Comparison of ENCODE assay signal across 8 mouse cellular contexts in genomic region chr5:112324637-112325545, GRCm38 (mm10). TPM values are rescaled to one million over a fixed set of nuclear protein-coding genes. Genes with fewer than 3 reads are reported as not detected.
DNase-seq lines count a peak whose midpoint lies in the region; ATAC-seq and TF ChIP-seq lines count a peak whose summit lies in the region.

No protein-coding gene starts in this region.

- peaks cover 52% of the 10 kb centered on the region for H3K4me1 ChIP-seq in G1E (ENCODE audit: insufficient read depth, low read depth, low read length)
- H3K4me1 ChIP-seq in kidney, adult 2 months (ENCODE audit: control insufficient read depth, insufficient read depth, low read length): peaks cover 3% of the 10 kb centered on the region; the same call in 1 of the 2 replicates
- H3K4me1 ChIP-seq in lung, postnatal 0 days (ENCODE audit: insufficient read depth, low read depth, low read length): peaks cover 9% of the 10 kb centered on the region

- no peak for TF ChIP-seq CTCF in G1E (IDR thresholded peaks at IDR 0.05; ENCODE audit: low read depth, low read length)
- no peak for TF ChIP-seq CTCF in kidney, adult 2 months (conservative IDR thresholded peaks at IDR 0.05; ENCODE audit: insufficient read depth, insufficient read length, low read depth, low read length)
- no peak for TF ChIP-seq CTCF in lung, postnatal 0 days (IDR thresholded peaks at IDR 0.05)

- H3K36me3 ChIP-seq in G1E (replicated peaks): peaks cover 26% of the 10 kb centered on the region
- no peaks in the 10 kb centered on the region for H3K36me3 ChIP-seq in kidney, adult 2 months (ENCODE audit: control insufficient read depth, insufficient read depth, low read length)
- peaks cover 7% of the 10 kb centered on the region; the same call in 1 of the 2 replicates for H3K36me3 ChIP-seq in lung, postnatal 0 days (ENCODE audit: insufficient read depth, low read length)

- no peak overlapping the region for H3K27ac ChIP-seq in kidney, adult 2 months (ENCODE audit: insufficient read depth, low read depth, low read length)
- peak overlapping the region; percentile 82 for H3K27ac ChIP-seq in lung, postnatal 0 days (ENCODE audit: low read length)

- H3K27me3 ChIP-seq in G1E (ENCODE audit: insufficient read depth, low read length): no peaks in the 10 kb centered on the region
- no peaks in the 10 kb centered on the region for H3K27me3 ChIP-seq in kidney, adult 2 months (replicated peaks; ENCODE audit: control insufficient read depth, insufficient read depth, low read length)
- no peaks in the 10 kb centered on the region for H3K27me3 ChIP-seq in lung, postnatal 0 days (replicated peaks; ENCODE audit: insufficient read depth, low read length)

- H3K9me3 ChIP-seq in G1E (replicated peaks): no peaks in the 10 kb centered on the region; the same call in 1 of the 2 replicates
- no peaks in the 10 kb centered on the region for H3K9me3 ChIP-seq in lung, postnatal 0 days (ENCODE audit: low read length)

- peak overlapping the region; percentile 100; the same call in 1 of the 2 replicates for H3K4me3 ChIP-seq in G1E (ENCODE audit: low read depth, low read length)
- peak overlapping the region; percentile 3; the same call in 1 of the 2 replicates for H3K4me3 ChIP-seq in kidney, adult 2 months (ENCODE audit: insufficient read depth, low read depth, low read length)
- peak overlapping the region; percentile 23 for H3K4me3 ChIP-seq in lung, postnatal 0 days (ENCODE audit: low read depth, low read length)

- DNase-seq in G1E (ENCODE audit: low spot score): peak; percentile 77
- peak; percentile 41 for DNase-seq in brain, adult 2 months (ENCODE audit: low read depth, low spot score)
- DNase-seq in kidney, adult 2 months: peak; percentile 52
- DNase-seq in lung, postnatal 0 days (ENCODE audit: low spot score): peak; percentile 88
- peak; percentile 21 for DNase-seq in retina, embryonic 14.5 days (ENCODE audit: low spot score)
- no peak for DNase-seq in frontal cortex, adult 2 months (ENCODE audit: extremely low spot score in 1 of 2, low spot score in 1 of 2)
- DNase-seq in layer of hippocampus, adult 9-10 months (ENCODE audit: low spot score): no peak

- TF ChIP-seq EP300 in lung, postnatal 0 days (IDR thresholded peaks at IDR 0.05): peak; percentile 48

- ATAC-seq in G1E (ENCODE audit: extremely low read depth, insufficient number of reproducible peaks, low FRiP score, poor library complexity, severe bottlenecking): peak; percentile 86
- peak; percentile 75 for ATAC-seq in granulocyte monocyte progenitor cell, adult 5-6 weeks (replicated peaks; ENCODE audit: poor library complexity, severe bottlenecking)
- ATAC-seq in lung, postnatal 0 days: peak; percentile 66

- peak overlapping the region; percentile 73 for H3K4me2 ChIP-seq in lung, postnatal 0 days (replicated peaks; ENCODE audit: low read depth, low read length)

- WGBS in kidney, adult 2 months: 10% methylated on average over 24 of the region's 24 CpGs
- 22% methylated on average over 24 of the region's 24 CpGs for WGBS in lung, postnatal 0 days

- no peak for TF ChIP-seq POLR2A in kidney, adult 2 months (IDR thresholded peaks at IDR 0.05; ENCODE audit: low read depth, low read length)

- H3K9ac ChIP-seq in lung, postnatal 0 days (replicated peaks; ENCODE audit: low read depth): no peak overlapping the region

RNA-seq across cellular contexts. Expression of gene Tfip11, which starts 1.3 kb away (rescaled TPM):
- 19.4 and 21.7 TPM in 2 replicates for total RNA-seq in G1E (2014; fragmentation: Nextera tagmentation)
- 14.9 and 19.4 TPM in 2 replicates for total RNA-seq in G1E (2017)
- polyA plus RNA-seq in G1E (2012): 54.1 and 58.2 TPM in 2 replicates
- total RNA-seq in granulocyte monocyte progenitor cell, adult 5-6 weeks (2014; fragmentation: Nextera tagmentation): 20.1 and 32.4 TPM in 2 replicates
- total RNA-seq in granulocyte monocyte progenitor cell, adult 5-6 weeks (2017): 13.6 and 16.6 TPM in 2 replicates
- polyA plus RNA-seq in kidney, adult 2 months (2012; rRNA removed): 26.7 and 29.1 TPM in 2 replicates
- polyA plus RNA-seq in lung, postnatal 0 days (2015; fragmentation: Nextera tagmentation; extraction: Ambion mirVana): 16.0 and 16.7 TPM in 2 replicates
- polyA plus RNA-seq in frontal cortex, adult 2 months (2012; rRNA removed): 36.6 and 40.0 TPM in 2 replicates

RNA-seq across cellular contexts. Expression of gene Srrd, which starts 17.9 kb away (rescaled TPM):
- total RNA-seq in G1E (2014; fragmentation: Nextera tagmentation) (28.0 and 49.0 TPM in 2 replicates), G1E (2017) (18.5 and 28.7 TPM in 2 replicates)
- polyA plus RNA-seq in G1E (2012): 21.3 and 27.5 TPM in 2 replicates
- total RNA-seq in granulocyte monocyte progenitor cell, adult 5-6 weeks (2014; fragmentation: Nextera tagmentation): 40.5 and 47.7 TPM in 2 replicates
- 15.6 and 17.6 TPM in 2 replicates for total RNA-seq in granulocyte monocyte progenitor cell, adult 5-6 weeks (2017)
- 31.2 and 39.3 TPM in 2 replicates for polyA plus RNA-seq in kidney, adult 2 months (2012; rRNA removed)
- polyA plus RNA-seq in lung, postnatal 0 days (2015; fragmentation: Nextera tagmentation; extraction: Ambion mirVana): 21.3 and 21.9 TPM in 2 replicates
- 55.5 and 58.8 TPM in 2 replicates for polyA plus RNA-seq in frontal cortex, adult 2 months (2012; rRNA removed)

RNA-seq across cellular contexts. Expression of gene Hps4, which starts 18.0 kb away (rescaled TPM):
- 31.7 and 33.8 TPM in 2 replicates for total RNA-seq in G1E (2014; fragmentation: Nextera tagmentation)
- 16.7 and 21.5 TPM in 2 replicates for total RNA-seq in G1E (2017)
- 40.7 and 47.7 TPM in 2 replicates for polyA plus RNA-seq in G1E (2012)
- total RNA-seq in granulocyte monocyte progenitor cell, adult 5-6 weeks (2014; fragmentation: Nextera tagmentation): 16.4 and 32.1 TPM in 2 replicates
- total RNA-seq in granulocyte monocyte progenitor cell, adult 5-6 weeks (2017): 10.5 and 13.6 TPM in 2 replicates
- polyA plus RNA-seq in kidney, adult 2 months (2012; rRNA removed): 43.5 and 54.3 TPM in 2 replicates
- 19.7 and 22.1 TPM in 2 replicates for polyA plus RNA-seq in lung, postnatal 0 days (2015; fragmentation: Nextera tagmentation; extraction: Ambion mirVana)
- 41.4 and 42.5 TPM in 2 replicates for polyA plus RNA-seq in frontal cortex, adult 2 months (2012; rRNA removed)

RNA-seq across cellular contexts. Expression of gene Gm6583, which starts 30.9 kb away (rescaled TPM):
- total RNA-seq in G1E (2014; fragmentation: Nextera tagmentation): not detected in 2 replicates
- not detected in 2 replicates for total RNA-seq in G1E (2017)
- polyA plus RNA-seq in G1E (2012): not detected in 2 replicates
- total RNA-seq in granulocyte monocyte progenitor cell, adult 5-6 weeks (2014; fragmentation: Nextera tagmentation): not detected in 2 replicates
- not detected in 2 replicates for total RNA-seq in granulocyte monocyte progenitor cell, adult 5-6 weeks (2017)
- not detected in 2 replicates for polyA plus RNA-seq in kidney, adult 2 months (2012; rRNA removed)
- 0.25 and 0.31 TPM in 2 replicates for polyA plus RNA-seq in lung, postnatal 0 days (2015; fragmentation: Nextera tagmentation; extraction: Ambion mirVana)
- polyA plus RNA-seq in frontal cortex, adult 2 months (2012; rRNA removed): 0.04 TPM in 1 of 2 replicates, not detected in the other

RNA-seq across cellular contexts. Expression of gene Tpst2, which starts 48.4 kb away (rescaled TPM):
- total RNA-seq in G1E (2014; fragmentation: Nextera tagmentation) (43.7 and 55.7 TPM in 2 replicates), G1E (2017) (32.9 and 37.3 TPM in 2 replicates)
- 103 and 156 TPM in 2 replicates for polyA plus RNA-seq in G1E (2012)
- total RNA-seq in granulocyte monocyte progenitor cell, adult 5-6 weeks (2014; fragmentation: Nextera tagmentation): 28.7 and 43.9 TPM in 2 replicates
- 25.3 and 36.5 TPM in 2 replicates for total RNA-seq in granulocyte monocyte progenitor cell, adult 5-6 weeks (2017)
- 37.6 and 42.0 TPM in 2 replicates for polyA plus RNA-seq in kidney, adult 2 months (2012; rRNA removed)
- 96.8 and 106 TPM in 2 replicates for polyA plus RNA-seq in lung, postnatal 0 days (2015; fragmentation: Nextera tagmentation; extraction: Ambion mirVana)
- 36.6 and 40.7 TPM in 2 replicates for polyA plus RNA-seq in frontal cortex, adult 2 months (2012; rRNA removed)

Comparison
In these comparisons a context has a peak if more than half of its experiments do, and no peak if none do; other contexts are left out.
1. DNase-seq: peak in G1E (single experiment), brain, adult 2 months (single experiment), kidney, adult 2 months (single experiment), lung, postnatal 0 days (single experiment) and retina, embryonic 14.5 days (single experiment); none in frontal cortex, adult 2 months (0 of 2) and layer of hippocampus, adult 9-10 months (single experiment).
2. H3K4me3 ChIP-seq: peak in every context shown above with its lines; median percentile 100 in G1E; 23 in lung, postnatal 0 days; 3 in kidney, adult 2 months.
3. Peak in every context shown above with its lines, with median percentiles within 50 percentile points of each other: ATAC-seq.